Mouse (Mus musculus) liver, embryonic 13.5 days (tissue): ENCODE measurements around the gene Srsf9. TPM values are rescaled to one million over a fixed set of nuclear protein-coding genes. Genes with fewer than 3 reads are reported as not detected.

Experiments used
- ATAC-seq: fragments of 200-750 bp; cut with Nextera tagmentation; 2 replicates; pipeline ENCODE4 v1.8.0; 2017; ENCODE audit warnings: low read depth, mild to moderate bottlenecking, moderate number of reproducible peaks, moderate library complexity
- DNase-seq: peaks from one replicate; pipeline ENCODE4 v3.0.0; 2022
- H3K27ac ChIP-seq: fragments of 300-500 bp; sonication (generic); 2 replicates; pipeline ENCODE4 v1.5.1; 2015; ENCODE audit warnings: moderate library complexity, mild to moderate bottlenecking, inconsistent platforms
- H3K27me3 ChIP-seq: fragments of 300-500 bp; sonication (generic); 2 replicates; pipeline ENCODE4 v1.6.1; 2015; ENCODE audit warnings: mild to moderate bottlenecking, inconsistent platforms
- H3K36me3 ChIP-seq: fragments of 300-500 bp; sonication (generic); 2 replicates; pipeline ENCODE4 v1.6.1; 2015; ENCODE audit warnings: mild to moderate bottlenecking, inconsistent platforms
- H3K4me1 ChIP-seq: fragments of 300-500 bp; sonication (generic); replicated peaks from 2 replicates; pipeline ENCODE4 v1.6.1; 2015; ENCODE audit warnings: inconsistent platforms
- H3K4me2 ChIP-seq: fragments of 300-500 bp; sonication (generic); 2 replicates; pipeline ENCODE4 v1.6.1; 2015; ENCODE audit warnings: inconsistent platforms, mild to moderate bottlenecking, moderate library complexity
- H3K4me3 ChIP-seq: fragments of 300-500 bp; sonication (generic); replicated peaks from 2 replicates; pipeline ENCODE4 v1.5.1; 2015; ENCODE audit warnings: mild to moderate bottlenecking, inconsistent platforms
- H3K9ac ChIP-seq: fragments of 300-500 bp; sonication (generic); 2 replicates; pipeline ENCODE4 v1.6.1; 2015; ENCODE audit warnings: mild to moderate bottlenecking, inconsistent platforms
- H3K9me3 ChIP-seq: fragments of 300-500 bp; sonication (generic); replicated peaks from 2 replicates; pipeline ENCODE4 v1.6.1; 2016; ENCODE audit warnings: inconsistent platforms
- WGBS: fragments of 180-500 bp; shearing (Covaris S2); methylation state at CpG from one replicate; pipeline ENCODE4 v1.1.7; 2015; ENCODE audit not compliant: insufficient replicate concordance; 5-methylcytosine and 5-hydroxymethylcytosine counted together
- polyA plus RNA-seq: library from polyadenylated mRNA; unstranded; fragments of >200 nt; fragmentation: Nextera tagmentation; extraction: Ambion mirVana; gene quantifications from 2 replicates; pipeline ENCODE4 v1.2.1, GENCODE M21; 2015

Srsf9 gene
- polyA plus RNA-seq, result 130 and 143 TPM in 2 replicates

DNA sequence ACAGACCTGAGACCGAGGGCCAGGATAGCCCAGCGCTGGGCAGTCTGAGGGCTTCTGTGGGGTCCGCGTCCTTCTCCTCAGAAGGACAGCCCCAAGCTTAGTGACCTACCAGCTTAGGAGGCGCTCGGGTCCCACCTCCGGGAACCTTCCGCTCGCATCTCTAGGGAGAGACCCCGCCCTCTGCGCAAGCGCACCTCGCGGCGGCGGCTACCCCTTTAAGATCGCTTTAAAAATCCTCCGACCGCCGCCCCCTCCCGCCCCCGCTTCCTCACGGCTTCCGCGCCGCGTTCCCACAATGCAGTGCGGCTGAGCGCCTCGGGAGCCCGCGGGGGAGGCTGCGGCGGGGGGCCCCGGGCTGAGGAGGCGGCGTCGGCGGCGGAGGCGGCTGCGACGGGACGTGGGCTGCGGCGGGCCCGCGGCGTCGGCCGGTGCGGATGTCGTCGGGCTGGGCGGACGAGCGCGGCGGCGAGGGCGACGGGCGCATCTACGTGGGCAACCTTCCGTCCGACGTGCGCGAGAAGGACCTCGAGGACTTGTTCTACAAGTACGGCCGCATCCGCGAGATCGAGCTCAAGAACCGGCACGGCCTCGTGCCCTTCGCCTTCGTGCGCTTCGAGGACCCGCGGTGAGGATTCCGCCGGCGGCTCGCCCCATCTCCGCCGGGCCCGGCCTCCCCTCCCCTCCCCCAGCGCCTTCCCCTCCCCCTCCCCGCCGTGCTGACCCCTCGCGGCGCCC, at the start of gene Srsf9:
Gene Srsf9 (plus strand): TSS at position 303 of the 735 bp plus-strand sequence.
- H3K4me1 ChIP-seq, result peaks cover 60% of the 10 kb centered on the region
- DNase-seq (peak; percentile 91), ATAC-seq (peak; percentile 88)
- peak within 1 kb of the TSS; percentile 99 for H3K9ac ChIP-seq
- H3K4me3 ChIP-seq, result peak within 1 kb of the TSS; percentile 96
- H3K27me3 ChIP-seq, result no peaks in the 10 kb centered on the region
- WGBS, result under 1% methylated on average over 88 of the region's 97 CpGs
- H3K9me3 ChIP-seq, result no peaks in the 10 kb centered on the region
- H3K36me3 ChIP-seq, result peaks cover 29% of the 10 kb centered on the region
- H3K27ac ChIP-seq, result peak within 1 kb of the TSS; percentile 95
- peak within 1 kb of the TSS; percentile 86 for H3K4me2 ChIP-seq

GRCm38 (mm10) chr5:115278053-115278452, 48.9 kb upstream of the Srsf9 start:
- ATAC-seq (no peak), DNase-seq (no peak)
- H3K27ac ChIP-seq, result peak overlapping the region; percentile 23
- H3K36me3 ChIP-seq, result peaks cover under 1% of the 10 kb centered on the region; the same call in 1 of the 2 replicates
- H3K4me2 ChIP-seq, result no peak overlapping the region
- no peaks in the 10 kb centered on the region for H3K9me3 ChIP-seq
- H3K4me3 ChIP-seq, result no peak overlapping the region
- 73% methylated on average over 1 of the region's 1 CpGs for WGBS
- H3K27me3 ChIP-seq, result no peaks in the 10 kb centered on the region
- peaks cover 62% of the 10 kb centered on the region for H3K4me1 ChIP-seq
- no peak overlapping the region for H3K9ac ChIP-seq

DNA sequence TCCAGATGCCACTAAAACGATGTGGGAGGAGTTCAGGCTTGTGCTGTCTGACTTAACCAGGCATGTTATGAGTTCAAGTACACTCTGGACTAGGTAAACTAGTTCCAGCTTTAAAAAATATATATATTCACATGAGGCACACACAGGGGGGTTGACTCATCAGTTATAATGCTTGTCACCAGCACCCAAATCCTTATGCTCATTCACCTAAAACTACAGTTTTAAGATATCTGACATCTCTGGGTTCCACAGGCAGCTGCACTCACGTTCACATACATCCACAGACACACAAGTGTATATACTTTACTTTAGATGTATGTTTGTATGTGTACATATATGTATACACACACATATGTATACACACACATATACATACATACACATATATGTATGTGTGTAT, 48.2 kb upstream of the Srsf9 start:
- no peak overlapping the region; the same call in 1 of the 2 replicates for H3K27ac ChIP-seq
- no peak overlapping the region for H3K4me2 ChIP-seq
- WGBS, result 50% methylated on average over 2 of the region's 2 CpGs
- H3K9me3 ChIP-seq, result no peaks in the 10 kb centered on the region
- ATAC-seq (no peak), DNase-seq (no peak)
- H3K36me3 ChIP-seq, result peaks cover 8% of the 10 kb centered on the region
- H3K9ac ChIP-seq, result no peak overlapping the region
- H3K27me3 ChIP-seq, result no peaks in the 10 kb centered on the region
- H3K4me1 ChIP-seq, result peaks cover 62% of the 10 kb centered on the region
- no peak overlapping the region for H3K4me3 ChIP-seq

DNA sequence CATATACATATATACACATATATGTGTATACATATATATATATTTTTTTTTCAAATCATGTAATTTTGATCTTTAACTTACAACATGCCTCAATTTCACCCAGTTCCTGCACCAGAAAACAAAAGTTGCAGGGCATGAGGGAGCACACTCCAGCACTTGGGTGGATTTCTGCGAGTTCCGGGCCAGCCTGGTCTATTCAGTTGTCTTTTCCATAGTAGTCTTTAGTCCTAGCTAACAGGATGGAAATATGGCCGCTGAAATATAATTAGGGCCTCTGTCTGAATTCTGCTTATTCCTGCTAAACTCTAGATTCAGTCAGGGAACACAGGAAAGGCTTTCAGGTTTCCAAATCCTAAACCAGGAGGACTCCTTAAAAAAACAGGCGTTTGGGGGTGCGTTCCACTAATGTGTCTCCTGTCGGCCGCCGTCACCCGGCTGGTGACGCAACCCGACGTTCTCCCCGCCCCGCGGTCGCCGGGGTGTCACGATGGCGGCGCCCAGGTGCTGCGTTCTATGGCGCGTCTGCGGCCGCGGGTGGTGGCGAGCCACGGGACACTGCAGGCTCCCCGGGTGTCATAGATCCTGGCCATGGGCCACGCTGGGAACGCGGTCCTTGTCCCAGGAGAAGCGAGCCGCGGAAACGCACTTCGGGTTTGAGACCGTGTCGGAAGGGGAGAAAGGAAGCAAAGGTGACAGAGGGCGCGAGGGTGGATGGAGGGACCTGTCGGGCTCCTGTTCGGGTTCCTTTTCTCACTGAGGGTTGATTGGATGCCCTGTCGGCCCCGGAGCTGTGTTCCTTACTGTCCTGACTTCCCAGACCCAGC, 47.5 kb upstream of the Srsf9 start, which contains the start of gene Coq5:
Gene Coq5 (plus strand): TSS at position 441 of the 824 bp plus-strand sequence.
- H3K4me2 ChIP-seq, result peak within 1 kb of the TSS; percentile 90
- ATAC-seq (peak; percentile 74), DNase-seq (peak; percentile 80)
- H3K27me3 ChIP-seq, result no peaks in the 10 kb centered on the region
- 3% methylated on average over 45 of the region's 45 CpGs for WGBS
- no peaks in the 10 kb centered on the region for H3K9me3 ChIP-seq
- H3K4me1 ChIP-seq, result peaks cover 60% of the 10 kb centered on the region
- peak within 1 kb of the TSS; percentile 91 for H3K4me3 ChIP-seq
- H3K27ac ChIP-seq, result peak within 1 kb of the TSS; percentile 73
- peak within 1 kb of the TSS; percentile 91 for H3K9ac ChIP-seq
- H3K36me3 ChIP-seq, result peaks cover 14% of the 10 kb centered on the region

- H3K4me2 ChIP-seq, result peak overlapping the region; percentile 90
- peaks cover 22% of the 10 kb centered on the region for H3K36me3 ChIP-seq
- ATAC-seq (peak; percentile 18), DNase-seq (no peak)
- H3K4me3 ChIP-seq, result peak overlapping the region; percentile 91
- peaks cover 56% of the 10 kb centered on the region for H3K4me1 ChIP-seq
- peak overlapping the region; percentile 73 for H3K27ac ChIP-seq
- H3K27me3 ChIP-seq, result no peaks in the 10 kb centered on the region
- H3K9me3 ChIP-seq, result no peaks in the 10 kb centered on the region
- 3% methylated on average over 17 of the region's 17 CpGs for WGBS
- H3K9ac ChIP-seq, result peak overlapping the region; percentile 91
Measured at GRCm38 (mm10) chr5:115280050-115280687, 46.8 kb upstream of the Srsf9 start.

GRCm38 (mm10) chr5:115284735-115285134, 42.2 kb upstream of the Srsf9 start:
- peaks cover 56% of the 10 kb centered on the region for H3K36me3 ChIP-seq
- no peak overlapping the region for H3K4me3 ChIP-seq
- no peak; the same call in 1 of the 2 replicates for ATAC-seq

GRCm38 (mm10) chr5:115294173-115294572, 32.8 kb upstream of the Srsf9 start:
- H3K27me3 ChIP-seq, result no peaks in the 10 kb centered on the region
- no peak overlapping the region for H3K9ac ChIP-seq
- no peak overlapping the region for H3K4me2 ChIP-seq
- no peaks in the 10 kb centered on the region for H3K9me3 ChIP-seq
- no peak overlapping the region for H3K4me3 ChIP-seq
- H3K36me3 ChIP-seq, result peaks cover 82% of the 10 kb centered on the region
- ATAC-seq, result no peak
- WGBS, result 82% methylated on average over 8 of the region's 8 CpGs
- H3K27ac ChIP-seq, result no peak overlapping the region
- no peak for DNase-seq
- peaks cover 41% of the 10 kb centered on the region for H3K4me1 ChIP-seq

More at GRCm38 (mm10) chr5:115284735-115285134, 42.2 kb upstream of the Srsf9 start:
- H3K4me1 ChIP-seq, result peaks cover 48% of the 10 kb centered on the region
- no peaks in the 10 kb centered on the region for H3K9me3 ChIP-seq
- WGBS, result 90% methylated on average over 3 of the region's 3 CpGs
- H3K4me2 ChIP-seq, result no peak overlapping the region
- no peak overlapping the region for H3K9ac ChIP-seq
- H3K27ac ChIP-seq, result 0 out of 2 replicates have a peak overlapping the region, but pooled peaks have one; percentile 37
- no peaks in the 10 kb centered on the region for H3K27me3 ChIP-seq
- DNase-seq, result no peak

DNA sequence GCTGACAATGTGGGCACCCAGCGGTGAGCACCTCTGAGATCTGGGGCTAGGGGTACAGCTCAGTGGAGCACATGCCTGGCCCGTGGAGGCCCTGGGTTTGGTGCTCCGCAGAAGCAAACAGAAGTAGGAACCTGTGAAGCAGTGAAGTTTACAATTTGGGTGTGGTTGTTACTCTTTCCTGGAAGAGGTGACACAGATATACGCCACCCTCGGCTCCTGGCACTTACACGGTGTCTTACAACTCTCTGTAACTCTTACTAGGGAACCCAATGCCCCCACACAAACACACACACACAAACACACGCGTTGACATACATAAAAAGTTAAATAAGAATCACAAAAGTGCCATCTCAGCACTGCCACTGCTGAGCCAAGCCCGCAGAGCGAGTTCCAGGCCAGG, 30.6 kb upstream of the Srsf9 start:
- no peak for ATAC-seq
- Histone ChIP-seq H3K27me3 (no peaks in the 10 kb centered on the region), H3K36me3 (peaks cover 66% of the 10 kb centered on the region), H3K4me3 (peak overlapping the region; percentile 4; the same call in 1 of the 2 replicates), H3K4me2 (peak overlapping the region; percentile 50), H3K4me1 (peaks cover 52% of the 10 kb centered on the region), H3K9ac (peak overlapping the region; percentile 55), H3K27ac (peak overlapping the region; percentile 87), H3K9me3 (no peaks in the 10 kb centered on the region)
- WGBS, result 45% methylated on average over 10 of the region's 10 CpGs
- no peak for DNase-seq

DNA sequence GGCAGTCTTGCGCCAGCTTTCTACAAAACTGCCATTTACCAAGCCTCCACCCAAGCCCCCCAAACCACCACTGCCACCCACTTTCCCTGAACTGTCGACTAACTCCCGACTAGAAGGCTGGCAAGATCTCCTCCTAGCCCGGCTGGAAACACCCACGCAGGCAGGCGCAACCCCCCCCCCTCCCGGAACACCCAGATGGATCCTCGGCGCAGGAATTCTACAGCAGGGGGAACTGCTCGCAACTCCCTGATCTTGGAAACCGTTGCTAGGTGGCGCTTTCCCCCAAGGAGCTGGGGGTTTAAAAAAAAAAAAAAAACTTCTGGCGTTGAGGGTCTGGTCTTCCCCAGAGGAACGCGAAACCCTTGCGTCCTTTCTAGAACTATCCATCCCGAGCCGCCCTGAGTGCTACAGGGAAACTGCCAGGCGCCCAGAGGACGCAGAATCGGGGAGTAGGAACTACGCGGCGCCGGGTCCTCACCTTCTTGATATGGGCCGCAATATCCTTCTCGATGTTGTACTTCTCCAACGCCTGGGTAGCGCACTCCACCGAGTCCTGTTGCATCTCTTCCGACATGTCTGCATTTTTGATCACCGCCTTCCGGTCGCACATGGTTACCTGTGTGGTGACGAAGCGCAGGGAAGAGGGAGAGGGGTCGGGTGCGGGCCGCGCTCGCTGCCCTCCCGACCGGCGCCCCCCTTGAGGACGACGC, 26.8 kb upstream of the Srsf9 start:
- WGBS, result under 1% methylated on average over 46 of the region's 46 CpGs
- peak overlapping the region; percentile 98 for H3K9ac ChIP-seq
- peak overlapping the region; percentile 89 for H3K4me3 ChIP-seq
- peak; percentile 6; the same call in 1 of the 2 replicates for ATAC-seq
- DNase-seq, result no peak
- peak overlapping the region; percentile 96 for H3K27ac ChIP-seq
- peaks cover 57% of the 10 kb centered on the region for H3K4me1 ChIP-seq
- H3K27me3 ChIP-seq, result no peaks in the 10 kb centered on the region
- H3K9me3 ChIP-seq, result no peaks in the 10 kb centered on the region
- peaks cover 43% of the 10 kb centered on the region for H3K36me3 ChIP-seq
- peak overlapping the region; percentile 91 for H3K4me2 ChIP-seq

DNA sequence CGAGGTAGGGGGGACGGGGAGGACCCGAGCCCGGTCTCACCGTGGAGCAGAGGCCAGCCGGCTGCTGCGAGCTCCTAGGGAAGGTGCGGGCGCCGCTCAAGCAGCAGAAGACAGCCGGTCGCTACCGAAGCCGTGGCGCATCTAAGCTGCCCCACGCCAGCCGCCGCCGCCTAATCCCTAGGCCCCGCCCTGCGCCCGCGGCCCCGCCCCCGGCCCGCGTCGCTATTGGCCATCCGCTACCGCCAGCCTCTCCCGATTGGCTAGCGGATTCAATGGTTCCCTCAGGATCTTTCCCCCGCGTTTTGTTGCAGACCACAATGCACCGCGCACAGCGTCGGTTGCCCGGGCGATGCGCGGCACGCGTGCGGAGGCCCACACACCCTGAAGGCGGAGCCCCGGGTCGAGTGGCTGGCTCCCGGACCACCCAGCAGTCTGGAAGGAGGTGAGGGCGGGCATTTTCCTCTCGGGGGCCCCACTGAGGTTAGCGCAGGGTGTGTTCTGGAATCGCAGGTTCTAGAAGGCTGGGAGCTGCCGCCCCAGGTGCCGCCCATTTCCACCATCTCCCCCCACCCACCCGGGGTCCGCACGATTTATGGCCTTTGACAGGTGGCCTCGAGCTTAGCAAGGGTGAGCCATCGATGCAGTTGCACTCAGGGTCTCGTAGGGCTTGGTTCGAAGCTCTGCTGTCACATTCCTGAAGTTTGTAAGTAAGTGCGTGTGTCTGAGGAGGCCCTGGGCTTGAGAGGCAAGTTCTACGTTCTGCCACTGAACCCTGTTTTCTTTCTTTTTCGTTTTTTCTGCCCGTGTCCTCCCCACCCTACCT, 26.0 kb upstream of the Srsf9 start, which contains the start of gene Dynll1:
Gene Dynll1 (minus strand): TSS at position 208 of the 823 bp plus-strand sequence.
- Histone ChIP-seq H3K27me3 (no peaks in the 10 kb centered on the region), H3K9ac (peak within 1 kb of the TSS; percentile 98), H3K4me2 (peak within 1 kb of the TSS; percentile 98), H3K4me1 (peaks cover 50% of the 10 kb centered on the region), H3K4me3 (peak within 1 kb of the TSS; percentile 89), H3K36me3 (peaks cover 35% of the 10 kb centered on the region), H3K27ac (peak within 1 kb of the TSS; percentile 96), H3K9me3 (no peaks in the 10 kb centered on the region)
- ATAC-seq, result peak; percentile 95
- under 1% methylated on average over 66 of the region's 66 CpGs for WGBS
- peak; percentile 99 for DNase-seq
